Mouse (Mus musculus) thymus, adult 18-20 months (tissue): ENCODE data around the gene Pon3.
A peak's percentile ranks its signal among the peaks of the same experiment; 100 is the strongest.

ENCODE experiments used
- DNase-seq, 2 experiments: peaks; one replicate each; pipeline ENCODE4 v3.0.0; 2022; ENCODE audit warnings: mixed read lengths in 2 of 2

The Pon3 gene

GRCm38 (mm10) chr6:5255722-5256451 is at the start of gene Pon3:
Pon3 (minus strand) TSS chr6:5256286.
- DNase-seq, result peak; percentile 21 to 34

GRCm38 (mm10) chr6:5304956-5305355 is 48.9 kb upstream of the Pon3 start:
- DNase-seq, result no peak

GRCm38 (mm10) chr6:5300629-5301028 is 44.5 kb upstream of the Pon3 start:
- no peak for DNase-seq

GRCm38 (mm10) chr6:5299561-5299960 is 43.5 kb upstream of the Pon3 start:
- DNase-seq, result no peak

GRCm38 (mm10) chr6:5298092-5298554 is 42.0 kb upstream of the Pon3 start, which contains the start of gene Pon2:
Pon2 (minus strand) TSS chr6:5298455.
- peak; percentile 76 to 79 for DNase-seq

- peak; percentile 13 to 47 for DNase-seq
Measured at GRCm38 (mm10) chr6:5297321-5298091, 41.4 kb upstream of the Pon3 start.

- DNase-seq, result no peak
Measured at GRCm38 (mm10) chr6:5296067-5296466, 40.0 kb upstream of the Pon3 start.

- no peak for DNase-seq
Measured at GRCm38 (mm10) chr6:5294659-5295449, 38.8 kb upstream of the Pon3 start.

GRCm38 (mm10) chr6:5292841-5293240 is 36.8 kb upstream of the Pon3 start:
- DNase-seq, result no peak

- DNase-seq, result no peak
Measured at GRCm38 (mm10) chr6:5291450-5291849, 35.4 kb upstream of the Pon3 start.

- no peak for DNase-seq
Measured at GRCm38 (mm10) chr6:5287919-5288318, 31.8 kb upstream of the Pon3 start.

- no peak for DNase-seq
Measured at GRCm38 (mm10) chr6:5287392-5287791, 31.3 kb upstream of the Pon3 start.

GRCm38 (mm10) chr6:5282418-5282817 is 26.3 kb upstream of the Pon3 start:
- no peak for DNase-seq

- no peak for DNase-seq
Measured at GRCm38 (mm10) chr6:5280576-5281305, 24.7 kb upstream of the Pon3 start.

- no peak for DNase-seq
Measured at GRCm38 (mm10) chr6:5277972-5278371, 21.9 kb upstream of the Pon3 start.

- no peak for DNase-seq
Measured at GRCm38 (mm10) chr6:5269641-5270040, 13.6 kb upstream of the Pon3 start.

GRCm38 (mm10) chr6:5264793-5265192 is 8.7 kb upstream of the Pon3 start:
- no peak for DNase-seq

GRCm38 (mm10) chr6:5263250-5263999 is 7.3 kb upstream of the Pon3 start:
- no peak for DNase-seq

GRCm38 (mm10) chr6:5262322-5263249 is 6.5 kb upstream of the Pon3 start:
- DNase-seq, result no peak

GRCm38 (mm10) chr6:5255291-5255690 is 795 bp downstream of the Pon3 start:
- no peak for DNase-seq

GRCm38 (mm10) chr6:5254869-5255268 is 1.2 kb downstream of the Pon3 start:
- no peak for DNase-seq
